Mouse (Mus musculus): ENCODE measurements around the gene Acox1. TPM values are rescaled to one million over a fixed set of nuclear protein-coding genes. Genes with fewer than 3 reads are reported as not detected.

Gene Acox1
- total RNA-seq, 4 experiments from 2014 or later = 199 to 220 (median 213) TPM

GRCm38 (mm10) chr11:116169214-116169613 is 29.6 kb downstream of the Acox1 start:
- DNase-seq (ENCODE audit: low spot score) = no peak

- peak; percentile 96 for DNase-seq (ENCODE audit: low spot score)
Observed at GRCm38 (mm10) chr11:116167884-116168439, 30.9 kb downstream of the Acox1 start, which contains the start of gene Fbf1. TSS of gene Fbf1 (minus strand) at chr11:116168166.

- no peak for DNase-seq (ENCODE audit: low spot score)
Observed at GRCm38 (mm10) chr11:116167232-116167631, 31.6 kb downstream of the Acox1 start.

GRCm38 (mm10) chr11:116163002-116163401 is 35.8 kb downstream of the Acox1 start:
- no peak for DNase-seq (ENCODE audit: low spot score)

- DNase-seq (ENCODE audit: low spot score) = no peak
Observed at GRCm38 (mm10) chr11:116162146-116162545, 36.7 kb downstream of the Acox1 start.

- DNase-seq (ENCODE audit: low spot score) = no peak
Observed at GRCm38 (mm10) chr11:116161312-116161711, 37.5 kb downstream of the Acox1 start.

GRCm38 (mm10) chr11:116150960-116151359 is 47.9 kb downstream of the Acox1 start:
- DNase-seq (ENCODE audit: low spot score) = no peak

- no peak for DNase-seq (ENCODE audit: low spot score)
Observed at GRCm38 (mm10) chr11:116149341-116149740, 49.5 kb downstream of the Acox1 start.

- no peak for DNase-seq (ENCODE audit: low spot score)
Observed at GRCm38 (mm10) chr11:116148761-116149221, 50.1 kb downstream of the Acox1 start.

- DNase-seq (ENCODE audit: low spot score) = no peak
Observed at GRCm38 (mm10) chr11:116146294-116146985, 52.4 kb downstream of the Acox1 start.

GRCm38 (mm10) chr11:116145481-116146293 is 53.2 kb downstream of the Acox1 start:
- DNase-seq (ENCODE audit: low spot score) = no peak

- no peak for DNase-seq (ENCODE audit: low spot score)
Observed at GRCm38 (mm10) chr11:116143468-116143867, 55.4 kb downstream of the Acox1 start.

GRCm38 (mm10) chr11:116142211-116142991 is 56.4 kb downstream of the Acox1 start:
- DNase-seq (ENCODE audit: low spot score) = no peak

- DNase-seq (ENCODE audit: low spot score) = peak; percentile 87
Observed at GRCm38 (mm10) chr11:116138468-116139138, 60.2 kb downstream of the Acox1 start, which contains the start of gene Mrpl38. TSS of gene Mrpl38 (minus strand) at chr11:116138868.

- DNase-seq (ENCODE audit: low spot score) = no peak
Observed at GRCm38 (mm10) chr11:116138096-116138467, 60.8 kb downstream of the Acox1 start.

GRCm38 (mm10) chr11:116134171-116134570 is 64.7 kb downstream of the Acox1 start:
- no peak for DNase-seq (ENCODE audit: low spot score)

- no peak for DNase-seq (ENCODE audit: low spot score)
Observed at GRCm38 (mm10) chr11:116133497-116133896, 65.3 kb downstream of the Acox1 start.

GRCm38 (mm10) chr11:116132366-116133333 is 66.2 kb downstream of the Acox1 start:
- no peak for DNase-seq (ENCODE audit: low spot score)

- no peak for DNase-seq (ENCODE audit: low spot score)
Observed at GRCm38 (mm10) chr11:116131349-116132170, 67.3 kb downstream of the Acox1 start.
